In genomic region chr4:137546003-137546525, GRCm38 (mm10) we compare ENCODE assay signal across 11 mouse cellular contexts. TPM values are rescaled to one million over a fixed set of nuclear protein-coding genes. Genes with fewer than 3 reads are reported as not detected.
DNase-seq lines count a peak whose midpoint lies in the region; ATAC-seq and TF ChIP-seq lines count a peak whose summit lies in the region.
"Had no signal": no experiment of that assay in that cellular context is flagged by ENCODE, and none has a peak within 500 bp of the region (broad histone marks: within the 10 kb centered on the region; RNA-seq: fewer than 3 reads in every experiment).

No protein-coding gene starts in this region.

- no peaks in the 10 kb centered on the region for H3K9me3 ChIP-seq in liver, embryonic 12.5 days (replicated peaks)
- no peaks in the 10 kb centered on the region for H3K9me3 ChIP-seq in hindbrain, postnatal 0 days (ENCODE audit: low read length)
- no peaks in the 10 kb centered on the region for H3K9me3 ChIP-seq in lung, postnatal 0 days (ENCODE audit: low read length)
- H3K9me3 ChIP-seq: heart, embryonic 13.5 days; megakaryocyte, embryonic 14.5 days had no signal

- no peak overlapping the region for H3K9ac ChIP-seq in liver, embryonic 12.5 days
- H3K9ac ChIP-seq in hindbrain, postnatal 0 days (replicated peaks; ENCODE audit: low read length), result no peak overlapping the region
- H3K9ac ChIP-seq in lung, postnatal 0 days (replicated peaks; ENCODE audit: low read depth), result no peak overlapping the region
- H3K9ac ChIP-seq: heart, embryonic 13.5 days had no signal

- H3K4me1 ChIP-seq in liver, embryonic 12.5 days, result no peaks in the 10 kb centered on the region
- H3K4me1 ChIP-seq in hindbrain, postnatal 0 days (ENCODE audit: insufficient read depth, low read length), result no peaks in the 10 kb centered on the region
- no peaks in the 10 kb centered on the region for H3K4me1 ChIP-seq in lung, postnatal 0 days (ENCODE audit: insufficient read depth, low read depth, low read length)
- H3K4me1 ChIP-seq: heart, embryonic 13.5 days; megakaryocyte, embryonic 14.5 days had no signal

- H3K27ac ChIP-seq in liver, embryonic 12.5 days, result no peak overlapping the region
- no peak overlapping the region for H3K27ac ChIP-seq in hindbrain, postnatal 0 days
- H3K27ac ChIP-seq in lung, postnatal 0 days (ENCODE audit: low read length), result no peak overlapping the region
- H3K27ac ChIP-seq: heart, embryonic 13.5 days had no signal

- no peak overlapping the region for H3K4me2 ChIP-seq in liver, embryonic 12.5 days
- H3K4me2 ChIP-seq in hindbrain, postnatal 0 days (ENCODE audit: low read depth, low read length), result no peak overlapping the region
- H3K4me2 ChIP-seq in lung, postnatal 0 days (replicated peaks; ENCODE audit: low read depth, low read length), result no peak overlapping the region
- H3K4me2 ChIP-seq: heart, embryonic 13.5 days had no signal

- DNase-seq in adrenal gland, adult (ENCODE audit: inconsistent age in 2 of 2, low spot score in 1 of 2), result peak; percentile 42 to 80
- no peak for DNase-seq in adrenal gland, adult 8-10 months
- peak; percentile 47 for DNase-seq in liver
- DNase-seq in c-Kit-positive CD71-positive TER-119-positive erythroid progenitor cells, embryonic 14.5 days (ENCODE audit: low spot score), result peak; percentile 32
- DNase-seq in hindbrain, postnatal 0 days (ENCODE audit: low spot score), result peak; percentile 62
- DNase-seq in lung, postnatal 0 days (ENCODE audit: low spot score), result peak; percentile 39

- no peak for ATAC-seq in liver, embryonic 12.5 days
- ATAC-seq in hindbrain, postnatal 0 days, result no peak
- no peak for ATAC-seq in lung, postnatal 0 days
- no peak for ATAC-seq in erythroid progenitor cell, adult 5-6 weeks (replicated peaks; ENCODE audit: low FRiP score, poor library complexity, severe bottlenecking)

- WGBS in liver, embryonic 12.5 days (ENCODE audit: insufficient replicate concordance), result 68% methylated on average over 5 of the region's 5 CpGs
- 74% methylated on average over 5 of the region's 5 CpGs for WGBS in hindbrain, postnatal 0 days
- WGBS in lung, postnatal 0 days, result 85% methylated on average over 5 of the region's 5 CpGs

- H3K36me3 ChIP-seq in liver, embryonic 12.5 days, result peaks cover 79% of the 10 kb centered on the region
- H3K36me3 ChIP-seq in hindbrain, postnatal 0 days (ENCODE audit: insufficient read depth, low read length), result no peaks in the 10 kb centered on the region
- H3K36me3 ChIP-seq in lung, postnatal 0 days (ENCODE audit: insufficient read depth, low read length), result peaks cover 51% of the 10 kb centered on the region

- H3K4me3 ChIP-seq in liver, embryonic 12.5 days, result no peak overlapping the region
- no peak overlapping the region for H3K4me3 ChIP-seq in hindbrain, postnatal 0 days (ENCODE audit: low read length)
- no peak overlapping the region for H3K4me3 ChIP-seq in lung, postnatal 0 days (ENCODE audit: low read depth, low read length)
- H3K4me3 ChIP-seq: heart, embryonic 13.5 days; megakaryocyte, embryonic 14.5 days had no signal

- TF ChIP-seq CTCF in hindbrain, postnatal 0 days (IDR thresholded peaks at IDR 0.05; ENCODE audit: low read depth), result peak; percentile 73
- peak; percentile 79 for TF ChIP-seq CTCF in lung, postnatal 0 days (IDR thresholded peaks at IDR 0.05)

- TF ChIP-seq EP300 in lung, postnatal 0 days (IDR thresholded peaks at IDR 0.05), result no peak

- H3K27me3 ChIP-seq in liver, embryonic 12.5 days (replicated peaks), result no peaks in the 10 kb centered on the region
- H3K27me3 ChIP-seq in hindbrain, postnatal 0 days (ENCODE audit: insufficient read depth, low read length), result no peaks in the 10 kb centered on the region
- H3K27me3 ChIP-seq in lung, postnatal 0 days (replicated peaks; ENCODE audit: insufficient read depth, low read length), result no peaks in the 10 kb centered on the region
- H3K27me3 ChIP-seq: heart, embryonic 13.5 days had no signal

RNA-seq across cellular contexts. Expression of gene Ldlrad2, which starts 28.3 kb away (rescaled TPM):
- not detected for total RNA-seq in adrenal gland, adult 8-10 months (2022)
- polyA plus RNA-seq in liver, embryonic 12.5 days (2016; fragmentation: Nextera tagmentation; extraction: Ambion mirVana), result not detected in 2 replicates
- not detected in 2 replicates for total RNA-seq in hindbrain, postnatal 0 days (2014; rRNA removed)
- polyA plus RNA-seq in hindbrain, postnatal 0 days (2015; fragmentation: Nextera tagmentation; extraction: Ambion mirVana), result 0.40 TPM in 1 of 2 replicates, not detected in the other
- 0.54 TPM in 1 of 2 replicates, not detected in the other for polyA plus RNA-seq in lung, postnatal 0 days (2015; fragmentation: Nextera tagmentation; extraction: Ambion mirVana)
- not detected in 2 replicates for total RNA-seq in erythroid progenitor cell, adult 5-6 weeks (2015; ENCODE audit: low replicate concordance)
- not detected in 2 replicates for total RNA-seq in erythroid progenitor cell, adult 5-6 weeks (2017; ENCODE audit: low replicate concordance)
- polyA plus RNA-seq: C2C12; heart, embryonic 13.5 days had no signal

RNA-seq across cellular contexts. Expression of gene Usp48, which starts 47.5 kb away (rescaled TPM):
- 100 to 1,000 TPM; 116 to 227 (median 148) TPM for total RNA-seq in adrenal gland, adult 8-10 months (2022)
- 50.5 and 56.7 TPM in 2 replicates for polyA plus RNA-seq in liver, embryonic 12.5 days (2016; fragmentation: Nextera tagmentation; extraction: Ambion mirVana)
- total RNA-seq in hindbrain, postnatal 0 days (2014; rRNA removed), result 61.8 and 63.8 TPM in 2 replicates
- 43.9 and 45.6 TPM in 2 replicates for polyA plus RNA-seq in hindbrain, postnatal 0 days (2015; fragmentation: Nextera tagmentation; extraction: Ambion mirVana)
- polyA plus RNA-seq in lung, postnatal 0 days (2015; fragmentation: Nextera tagmentation; extraction: Ambion mirVana), result 30.9 and 35.9 TPM in 2 replicates
- 167 and 183 TPM in 2 replicates for total RNA-seq in erythroid progenitor cell, adult 5-6 weeks (2015; ENCODE audit: low replicate concordance)
- total RNA-seq in erythroid progenitor cell, adult 5-6 weeks (2017; ENCODE audit: low replicate concordance), result 154 and 178 TPM in 2 replicates
